Mouse (Mus musculus): ENCODE measurements around the gene Hs6st3. TPM values are rescaled to one million over a fixed set of nuclear protein-coding genes. Genes with fewer than 3 reads are reported as not detected.

Gene Hs6st3
- total and polyA plus RNA-seq, 3 experiments = not detected

DNA sequence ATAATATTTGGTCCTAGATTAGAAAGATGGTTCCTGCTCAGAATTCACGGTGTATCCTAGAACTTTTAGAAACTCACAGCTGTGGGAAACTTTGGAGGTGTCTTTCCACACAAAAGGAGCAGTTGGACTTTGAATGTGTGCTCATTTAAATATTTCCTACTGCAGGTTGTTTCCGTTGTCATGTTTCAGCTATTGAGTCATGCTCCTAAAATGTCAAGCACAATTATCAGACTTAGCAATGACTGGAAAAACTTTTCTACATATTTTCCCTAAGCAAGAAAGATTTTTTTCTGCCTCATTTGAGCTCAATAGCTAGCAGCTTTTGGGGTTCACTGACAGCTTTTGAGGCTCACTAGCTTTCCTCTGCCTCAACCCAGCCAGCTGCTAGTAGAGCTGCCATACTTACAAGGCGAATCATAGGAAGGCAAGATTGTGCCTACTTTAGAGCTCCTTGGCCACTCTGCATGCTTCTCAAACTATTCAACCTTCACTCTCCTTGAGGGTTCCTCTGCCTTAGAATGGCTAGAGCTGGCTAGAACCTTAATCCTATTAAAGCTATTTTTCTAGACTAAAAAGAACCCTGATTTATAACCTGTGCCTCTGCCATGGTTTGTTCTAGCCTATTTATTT is 89.7 kb downstream of the Hs6st3 start (continued):
- 0 out of 2 replicates have a peak, but pooled peaks have one; percentile 33 for TF ChIP-seq RCOR1 (conservative IDR thresholded peaks at IDR 0.05; ENCODE audit: low read depth, low read length)
- peak; percentile 74 for TF ChIP-seq IRF4 (IDR thresholded peaks at IDR 0.05; ENCODE audit: low read depth, low read length)
- TF ChIP-seq MAFK (IDR thresholded peaks at IDR 0.05; ENCODE audit: insufficient replicate concordance, low read length) = 0 out of 2 replicates have a peak, but pooled peaks have one; percentile 19
- TF ChIP-seq ZNF384 (IDR thresholded peaks at IDR 0.05; ENCODE audit: low read depth, low read length) = peak; percentile 43
- no peak for TF ChIP-seq TBP (conservative IDR thresholded peaks at IDR 0.05; ENCODE audit: low read depth, low read length)

DNA sequence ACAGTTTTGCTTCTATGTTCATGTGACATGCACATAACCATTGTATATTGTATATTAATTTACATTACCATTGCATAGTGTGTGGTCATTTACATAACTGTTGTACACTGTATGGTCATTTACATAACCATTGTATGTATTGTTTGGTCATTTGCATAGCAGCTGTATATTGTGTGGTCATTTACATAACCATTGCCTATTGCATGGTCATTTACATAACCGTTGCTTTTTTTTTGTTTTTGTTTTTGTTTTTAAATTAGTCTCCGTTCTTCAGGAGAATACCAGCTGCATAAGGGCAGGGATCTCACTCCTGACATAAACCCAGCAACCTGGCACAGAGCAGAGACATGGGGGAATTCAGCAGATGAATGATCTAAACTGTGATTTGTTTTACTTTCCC is 95.5 kb downstream of the Hs6st3 start:
- Histone ChIP-seq H3K4me2 (ENCODE audit: insufficient read depth, low read depth, poor library complexity, severe bottlenecking) (no peak overlapping the region), H3K9ac (ENCODE audit: insufficient read depth, low read depth) (no peak overlapping the region), H3K27ac (ENCODE audit: insufficient read depth, low read depth) (no peak overlapping the region), H3K4me3 (replicated peaks in 1 of 3; ENCODE audit: low read depth in 2 of 3, low read length in 2 of 3, poor library complexity in 1 of 3) (no peak overlapping the region), H3K9me3 (replicated peaks; ENCODE audit: low read length) (peaks cover 22% of the 10 kb centered on the region), H3K4me1 (ENCODE audit: control insufficient read depth in 1 of 2, insufficient read depth in 2 of 2) (peaks cover 2 to 6% of the 10 kb centered on the region in 2 experiments; a peak in 1 of 4 replicates), H3K79me2 (replicated peaks; ENCODE audit: control insufficient read depth, extremely low read depth, insufficient read depth, poor library complexity, severe bottlenecking) (no peaks in the 10 kb centered on the region), H3K36me3 (replicated peaks in 1 of 2; ENCODE audit: control insufficient read depth in 1 of 2, insufficient read depth in 1 of 2, low read length in 1 of 2) (no peaks in the 10 kb centered on the region), H3K27me3 (replicated peaks) (no peaks in the 10 kb centered on the region)
- no peak for DNase-seq (ENCODE audit: extremely low read depth)
- dilution Hi-C loops (cut with MboI; ENCODE audit: extremely low pct_ligation_motif_present, extremely low pct_unique_long_range_greater_than_20kb, low sequenced_read_pairs) (no loop called here), in situ Hi-C loops (cut with MboI; ENCODE audit: low pct_ligation_motif_present, low pct_unique_long_range_greater_than_20kb, low sequenced_read_pairs) (no loop called here)
- TF ChIP-seq MEF2A (IDR thresholded peaks at IDR 0.05; ENCODE audit: borderline replicate concordance, low read depth, low read length) (no peak), NELFE (IDR thresholded peaks at IDR 0.05; ENCODE audit: low read depth, low read length) (no peak), MAX (IDR thresholded peaks at IDR 0.05; ENCODE audit: low read length) (no peak), ZMIZ1 (IDR thresholded peaks at IDR 0.05; ENCODE audit: low read depth, low read length) (no peak), ZNF384 (IDR thresholded peaks at IDR 0.05; ENCODE audit: low read depth, low read length) (no peak), JUND (conservative IDR thresholded peaks at IDR 0.05; ENCODE audit: low read depth, low read length) (no peak), POLR2A (IDR thresholded peaks at IDR 0.05; ENCODE audit: low read depth, low read length) (no peak), TBP (conservative IDR thresholded peaks at IDR 0.05; ENCODE audit: low read depth, low read length) (no peak), POLR2AphosphoS2 (IDR thresholded peaks at IDR 0.05; ENCODE audit: low read depth, low read length) (no peak), CHD1 (IDR thresholded peaks at IDR 0.05; ENCODE audit: low read depth, low read length) (no peak), RAD21 (IDR thresholded peaks at IDR 0.05; ENCODE audit: low read depth, low read length) (no peak)

DNA sequence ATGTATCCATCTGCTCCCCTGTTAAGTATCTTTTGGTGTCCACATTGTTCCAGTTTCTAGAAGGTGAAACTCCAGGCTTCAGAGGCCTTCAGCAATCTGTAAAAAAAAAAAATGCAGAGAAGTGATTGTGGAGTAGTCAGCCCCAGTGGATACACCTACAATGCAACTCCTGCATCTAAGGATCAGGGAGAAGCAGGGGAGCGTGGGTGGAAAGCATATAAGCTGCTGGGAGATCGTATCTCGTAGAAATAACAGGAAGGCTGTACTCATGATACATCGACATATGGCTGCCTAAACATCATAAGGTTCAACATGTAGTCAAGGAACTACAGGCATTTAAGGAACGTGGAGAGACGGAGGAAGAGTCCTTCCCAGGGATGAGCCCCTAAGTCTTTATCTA is 109.0 kb downstream of the Hs6st3 start:
- H3K27ac ChIP-seq (ENCODE audit: insufficient read depth, low read depth) = no peak overlapping the region
- no peaks in the 10 kb centered on the region for H3K4me1 ChIP-seq (ENCODE audit: control insufficient read depth in 1 of 2, insufficient read depth in 2 of 2)
- no peak overlapping the region for H3K4me3 ChIP-seq (replicated peaks in 1 of 3; ENCODE audit: low read depth in 2 of 3, low read length in 2 of 3, poor library complexity in 1 of 3)
- dilution Hi-C loops (cut with MboI; ENCODE audit: extremely low pct_ligation_motif_present, extremely low pct_unique_long_range_greater_than_20kb, low sequenced_read_pairs) = no loop called here
- in situ Hi-C loops (cut with MboI; ENCODE audit: low pct_ligation_motif_present, low pct_unique_long_range_greater_than_20kb, low sequenced_read_pairs) = no loop called here
- peaks cover 10% of the 10 kb centered on the region for H3K9me3 ChIP-seq (replicated peaks; ENCODE audit: low read length)
- no peaks in the 10 kb centered on the region for H3K27me3 ChIP-seq (replicated peaks)
- no peaks in the 10 kb centered on the region for H3K79me2 ChIP-seq (replicated peaks; ENCODE audit: control insufficient read depth, extremely low read depth, insufficient read depth, poor library complexity, severe bottlenecking)
- H3K9ac ChIP-seq (ENCODE audit: insufficient read depth, low read depth) = no peak overlapping the region
- H3K36me3 ChIP-seq (replicated peaks in 1 of 2; ENCODE audit: control insufficient read depth in 1 of 2, insufficient read depth in 1 of 2, low read length in 1 of 2) = no peaks in the 10 kb centered on the region
- no peak overlapping the region for H3K4me2 ChIP-seq (ENCODE audit: insufficient read depth, low read depth, poor library complexity, severe bottlenecking)
- no peak for TF ChIP-seq POLR2A (IDR thresholded peaks at IDR 0.05; ENCODE audit: low read depth, low read length)
- TF ChIP-seq MEF2A (IDR thresholded peaks at IDR 0.05; ENCODE audit: borderline replicate concordance, low read depth, low read length) = no peak
- no peak for TF ChIP-seq KAT2A (IDR thresholded peaks at IDR 0.05; ENCODE audit: insufficient replicate concordance, low read length)
- TF ChIP-seq ZNF384 (IDR thresholded peaks at IDR 0.05; ENCODE audit: low read depth, low read length) = no peak
- no peak for TF ChIP-seq MYC (IDR thresholded peaks at IDR 0.05; ENCODE audit: low read depth, low read length)
- no peak for TF ChIP-seq HCFC1 (IDR thresholded peaks at IDR 0.05; ENCODE audit: low read depth, low read length)
- no peak for TF ChIP-seq RAD21 (IDR thresholded peaks at IDR 0.05; ENCODE audit: low read depth, low read length)
- TF ChIP-seq USF2 (conservative IDR thresholded peaks at IDR 0.05; ENCODE audit: low read depth, low read length) = no peak
- TF ChIP-seq ZC3H11A (IDR thresholded peaks at IDR 0.05; ENCODE audit: low read depth, low read length) = no peak
- no peak for TF ChIP-seq MXI1 (IDR thresholded peaks at IDR 0.05; ENCODE audit: low read depth, low read length)
- TF ChIP-seq BHLHE40 (IDR thresholded peaks at IDR 0.05; ENCODE audit: low read depth, low read length) = no peak
- TF ChIP-seq JUN (IDR thresholded peaks at IDR 0.05; ENCODE audit: insufficient read depth, low read depth, low read length) = no peak
- TF ChIP-seq TCF12 (IDR thresholded peaks at IDR 0.05; ENCODE audit: low read depth, low read length) = no peak
- TF ChIP-seq ZMIZ1 (IDR thresholded peaks at IDR 0.05; ENCODE audit: low read depth, low read length) = no peak
- no peak for TF ChIP-seq GABPA (IDR thresholded peaks at IDR 0.05; ENCODE audit: insufficient replicate concordance, low read depth, low read length)
- TF ChIP-seq EP300 (IDR thresholded peaks at IDR 0.05; ENCODE audit: low read length) = no peak
- DNase-seq (ENCODE audit: extremely low read depth) = no peak
